In the genomic region with DNA sequence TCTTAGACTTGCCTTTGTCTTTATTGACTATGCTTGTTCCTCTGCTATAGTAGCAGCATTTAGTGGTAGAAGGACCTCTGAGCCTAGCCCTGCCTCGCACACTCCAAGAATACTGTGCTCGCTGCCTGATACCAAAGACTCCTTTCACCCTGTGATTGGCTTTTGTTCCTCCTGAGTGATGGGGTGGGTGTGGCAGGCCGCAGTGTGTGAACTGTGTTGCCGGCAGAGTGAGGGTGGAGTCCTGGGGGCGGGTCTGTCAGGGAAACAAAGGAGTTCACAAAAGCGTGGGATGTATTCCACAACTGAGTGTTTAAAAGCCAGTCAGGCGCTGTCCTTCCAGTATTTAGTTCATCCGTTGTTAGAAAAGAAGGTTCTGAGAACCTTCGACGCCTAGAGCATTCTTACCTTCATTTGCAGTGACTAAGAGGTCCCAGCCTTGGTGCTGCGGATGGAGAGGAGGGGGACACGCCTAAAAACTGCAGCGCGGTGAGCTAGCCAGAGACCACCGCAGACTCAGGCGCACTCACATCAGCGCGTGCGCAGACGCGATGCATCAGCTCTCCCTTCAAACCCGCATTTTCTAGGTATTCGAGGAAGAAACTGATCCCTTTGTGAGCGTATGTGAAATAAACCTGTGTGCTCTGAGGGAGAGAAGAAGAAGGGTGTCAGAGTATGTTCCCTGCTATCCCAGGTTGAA, we compare ENCODE assay signal across 8 mouse cellular contexts. TPM values are rescaled to one million over a fixed set of nuclear protein-coding genes. Genes with fewer than 3 reads are reported as not detected.
A peak's percentile ranks its signal among the peaks of the same experiment; 100 is the strongest.
DNase-seq lines count a peak whose midpoint lies in the region; ATAC-seq and TF ChIP-seq lines count a peak whose summit lies in the region.

No protein-coding gene starts in this region.

- H3K27ac ChIP-seq in kidney, embryonic 15.5 days, result peak overlapping the region; percentile 88
- H3K27ac ChIP-seq in bone marrow, adult 2 months (ENCODE audit: control insufficient read depth, insufficient read depth, low read depth, low read length, poor library complexity), result no peak overlapping the region
- peak overlapping the region; percentile 99 for H3K27ac ChIP-seq in neural tube, embryonic 12.5 days

- peak overlapping the region; percentile 88 for H3K4me2 ChIP-seq in kidney, embryonic 15.5 days
- peak overlapping the region; percentile 81 for H3K4me2 ChIP-seq in neural tube, embryonic 12.5 days (replicated peaks)

- no peak for TF ChIP-seq POLR2A in bone marrow, adult 2 months (IDR thresholded peaks at IDR 0.05; ENCODE audit: borderline replicate concordance, control insufficient read depth, low read depth, low read length)

- under 1% methylated on average over 24 of the region's 24 CpGs for WGBS in kidney, embryonic 15.5 days
- 2% methylated on average over 24 of the region's 24 CpGs for WGBS in bone marrow, adult 2 months
- under 1% methylated on average over 24 of the region's 24 CpGs for WGBS in neural tube, embryonic 12.5 days

- H3K36me3 ChIP-seq in kidney, embryonic 15.5 days, result no peaks in the 10 kb centered on the region
- peaks cover 14% of the 10 kb centered on the region for H3K36me3 ChIP-seq in neural tube, embryonic 12.5 days

- peak overlapping the region; percentile 60 for H3K9ac ChIP-seq in kidney, embryonic 15.5 days
- peak overlapping the region; percentile 91 for H3K9ac ChIP-seq in neural tube, embryonic 12.5 days

- ATAC-seq in kidney, embryonic 15.5 days (replicated peaks; ENCODE audit: low FRiP score), result peak; percentile 50
- ATAC-seq in neural tube, embryonic 12.5 days (ENCODE audit: low FRiP score, low read depth), result peak; percentile 78

- peaks cover 50% of the 10 kb centered on the region for H3K4me1 ChIP-seq in kidney, embryonic 15.5 days
- no peaks in the 10 kb centered on the region; the same call in 1 of the 2 replicates for H3K4me1 ChIP-seq in bone marrow, adult 2 months (ENCODE audit: control insufficient read depth, insufficient read depth, low read length)
- peaks cover 11% of the 10 kb centered on the region; the same call in 1 of the 2 replicates for H3K4me1 ChIP-seq in neural tube, embryonic 12.5 days

- peaks cover 32% of the 10 kb centered on the region for H3K27me3 ChIP-seq in kidney, embryonic 15.5 days
- no peaks in the 10 kb centered on the region for H3K27me3 ChIP-seq in neural tube, embryonic 12.5 days (replicated peaks)

- peak overlapping the region; percentile 71 for H3K4me3 ChIP-seq in kidney, embryonic 15.5 days (replicated peaks)
- peak overlapping the region; percentile 3 for H3K4me3 ChIP-seq in bone marrow, adult 2 months (replicated peaks; ENCODE audit: control insufficient read depth, low read depth, low read length)
- peak overlapping the region; percentile 79 for H3K4me3 ChIP-seq in neural tube, embryonic 12.5 days

- no peak for DNase-seq in kidney, adult 11 months
- DNase-seq in frontal cortex, postnatal 36 days (ENCODE audit: low spot score in 2 of 2), result peak; percentile 28 to 43
- peak; percentile 75 for DNase-seq in induced T-regulatory cell, adult 2 months (ENCODE audit: low read depth)
- DNase-seq in lung, adult 18-20 months, result peak; percentile 44 to 60
- no peak for DNase-seq in c-Kit-positive CD71-positive TER-119-positive erythroid progenitor cells, embryonic 14.5 days (ENCODE audit: low spot score)

- no peaks in the 10 kb centered on the region for H3K9me3 ChIP-seq in kidney, embryonic 15.5 days (replicated peaks)
- H3K9me3 ChIP-seq in neural tube, embryonic 12.5 days, result no peaks in the 10 kb centered on the region

- no peak for TF ChIP-seq CTCF in bone marrow, adult 2 months (IDR thresholded peaks at IDR 0.05; ENCODE audit: control insufficient read depth, insufficient read depth, low read length)

RNA-seq across cellular contexts. Expression of a gene that starts 0.9 kb away (rescaled TPM):
- polyA plus RNA-seq in kidney, embryonic 15.5 days (2015; fragmentation: Nextera tagmentation; extraction: Ambion mirVana), result 29.3 and 36.6 TPM in 2 replicates
- 4.1 and 37.3 TPM in 2 replicates for polyA plus RNA-seq in bone marrow, adult 2 months (2011; ENCODE audit: insufficient read depth, insufficient read length, low replicate concordance, missing spikeins)
- polyA plus RNA-seq in neural tube, embryonic 12.5 days (2016; fragmentation: Nextera tagmentation; extraction: Ambion mirVana), result 425 and 501 TPM in 2 replicates

RNA-seq across cellular contexts. Expression of a gene that starts 31.6 kb away (rescaled TPM):
- 79.0 and 88.7 TPM in 2 replicates for polyA plus RNA-seq in kidney, embryonic 15.5 days (2015; fragmentation: Nextera tagmentation; extraction: Ambion mirVana)
- polyA plus RNA-seq in bone marrow, adult 2 months (2011; ENCODE audit: insufficient read depth, insufficient read length, low replicate concordance, missing spikeins), result 12.9 and 30.1 TPM in 2 replicates
- polyA plus RNA-seq in neural tube, embryonic 12.5 days (2016; fragmentation: Nextera tagmentation; extraction: Ambion mirVana), result 96.9 and 101 TPM in 2 replicates

RNA-seq across cellular contexts. Expression of a gene that starts 53.4 kb away (rescaled TPM):
- 102 and 132 TPM in 2 replicates for polyA plus RNA-seq in kidney, embryonic 15.5 days (2015; fragmentation: Nextera tagmentation; extraction: Ambion mirVana)
- 37.1 and 37.6 TPM in 2 replicates for polyA plus RNA-seq in bone marrow, adult 2 months (2011; ENCODE audit: insufficient read depth, insufficient read length, low replicate concordance, missing spikeins)
- polyA plus RNA-seq in neural tube, embryonic 12.5 days (2016; fragmentation: Nextera tagmentation; extraction: Ambion mirVana), result 960 and 968 TPM in 2 replicates

Comparison
In these comparisons a context has a peak if more than half of its experiments do, and no peak if none do; other contexts are left out.
1. H3K4me3 ChIP-seq: peak in every context shown above with its lines; median percentile 79 in neural tube, embryonic 12.5 days; 71 in kidney, embryonic 15.5 days; 3 in bone marrow, adult 2 months.
2. DNase-seq: peak in frontal cortex, postnatal 36 days (2 of 2), induced T-regulatory cell, adult 2 months (single experiment) and lung, adult 18-20 months (2 of 2); none in kidney, adult 11 months (single experiment) and c-Kit-positive CD71-positive TER-119-positive erythroid progenitor cells, embryonic 14.5 days (single experiment).
3. RNA of a gene that starts 0.9 kb away (polyA plus RNA-seq): 425 to 501 TPM in neural tube, embryonic 12.5 days; 4.1 to 37.3 TPM in bone marrow, adult 2 months and 29.3 to 36.6 TPM in kidney, embryonic 15.5 days; every median in the first group is over 10 times any median in the second.